Mouse (Mus musculus) ZHBTc4 (cell line): ENCODE results near the gene Slc5a11.

ENCODE experiments used
- DNase-seq: peaks from one replicate; pipeline ENCODE4 v3.0.0-alpha.2; 2011; ENCODE audit warnings: low read depth, low spot score

The Slc5a11 gene

DNA sequence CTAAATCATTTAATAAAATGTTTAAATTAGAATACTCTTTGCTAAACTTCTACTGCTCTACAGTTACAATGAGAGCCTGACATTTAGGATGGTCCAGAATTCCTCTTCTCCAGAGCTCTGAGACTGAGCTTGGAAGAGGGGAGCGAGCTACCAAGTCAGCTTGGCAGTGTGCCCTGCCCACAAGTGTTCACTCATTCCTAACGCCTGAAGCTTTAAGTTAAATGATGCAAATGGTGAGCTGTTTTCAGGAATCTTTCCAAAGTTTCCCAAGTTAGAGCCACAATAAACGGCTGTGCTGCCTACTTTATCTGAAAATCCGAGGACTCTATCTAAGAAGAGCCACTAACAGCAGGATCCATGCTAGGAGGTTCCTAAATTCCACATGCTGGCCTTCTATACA, 69.2 kb downstream of the Slc5a11 start:
- DNase-seq = no peak

- DNase-seq = no peak
These were observed 71.3 kb downstream of the Slc5a11 start for GRCm38 (mm10) chr7:123285896-123286295.

- no peak for DNase-seq
These were observed 73.3 kb downstream of the Slc5a11 start for GRCm38 (mm10) chr7:123287903-123288302.

DNA sequence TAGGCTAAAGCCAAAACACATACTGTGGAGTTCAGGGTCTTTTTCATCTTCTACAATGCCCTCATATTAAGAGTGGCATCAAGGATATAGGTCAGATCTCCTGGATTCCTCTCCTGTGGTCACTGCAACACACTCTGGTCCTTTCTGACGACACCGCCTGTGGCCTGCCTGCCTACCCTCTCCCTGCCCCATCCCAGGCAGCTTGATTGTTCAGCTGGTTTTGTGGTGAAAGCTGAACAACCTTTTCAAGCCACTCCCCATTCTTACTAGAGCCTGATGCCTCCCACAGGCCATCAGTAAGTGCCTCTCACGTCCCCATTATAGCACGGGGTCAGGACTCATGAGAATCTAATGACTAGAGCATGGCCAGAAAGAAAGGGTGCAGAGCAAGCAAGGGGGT, 74.6 kb downstream of the Slc5a11 start:
- no peak for DNase-seq

GRCm38 (mm10) chr7:123291942-123292341, 77.4 kb downstream of the Slc5a11 start:
- DNase-seq = no peak

DNA sequence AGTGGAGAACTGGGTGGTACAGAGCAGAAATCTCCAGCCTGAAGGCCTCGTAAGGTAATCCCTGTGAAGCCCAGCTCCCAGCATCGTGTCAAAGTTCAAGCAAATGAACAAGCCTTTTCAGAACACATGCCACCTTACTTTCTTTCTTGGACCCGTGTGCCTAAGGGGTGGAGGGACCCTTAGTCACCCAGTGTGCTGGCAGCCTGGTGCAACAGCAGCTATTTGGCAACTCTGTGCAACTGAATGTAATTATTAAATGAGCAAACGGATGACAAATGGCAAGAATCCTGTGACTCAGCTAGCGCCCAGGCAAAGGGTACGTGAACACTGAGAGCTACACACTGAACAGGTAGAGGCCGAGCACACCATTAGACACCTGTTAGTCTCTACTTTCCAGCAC, 79.3 kb downstream of the Slc5a11 start:
- no peak for DNase-seq

- peak; percentile 48 for DNase-seq
These were observed 80.8 kb downstream of the Slc5a11 start for GRCm38 (mm10) chr7:123295423-123295822.

GRCm38 (mm10) chr7:123296097-123296496, 81.5 kb downstream of the Slc5a11 start:
- DNase-seq = peak; percentile 52

GRCm38 (mm10) chr7:123298225-123298624, 83.6 kb downstream of the Slc5a11 start:
- DNase-seq = no peak

DNA sequence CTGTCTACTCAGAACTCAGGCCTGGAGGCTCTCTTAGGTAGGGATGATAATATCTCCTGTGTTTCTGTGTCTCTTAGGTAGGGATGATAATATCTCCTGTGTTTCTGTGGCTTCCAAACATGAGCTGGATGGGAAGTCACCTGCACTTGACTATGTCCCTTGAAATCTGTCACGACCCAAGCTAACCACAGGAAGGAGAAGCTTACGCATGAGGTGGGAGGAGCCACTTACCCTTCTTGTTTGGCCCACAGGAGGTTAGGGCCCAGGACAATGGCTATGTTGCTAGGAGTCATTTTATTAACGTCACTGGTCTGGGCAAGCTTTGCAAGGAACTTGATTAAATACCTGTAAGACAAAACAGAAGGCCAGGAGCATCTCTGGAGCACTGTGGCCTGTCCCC, 85.7 kb downstream of the Slc5a11 start:
- DNase-seq = no peak

DNA sequence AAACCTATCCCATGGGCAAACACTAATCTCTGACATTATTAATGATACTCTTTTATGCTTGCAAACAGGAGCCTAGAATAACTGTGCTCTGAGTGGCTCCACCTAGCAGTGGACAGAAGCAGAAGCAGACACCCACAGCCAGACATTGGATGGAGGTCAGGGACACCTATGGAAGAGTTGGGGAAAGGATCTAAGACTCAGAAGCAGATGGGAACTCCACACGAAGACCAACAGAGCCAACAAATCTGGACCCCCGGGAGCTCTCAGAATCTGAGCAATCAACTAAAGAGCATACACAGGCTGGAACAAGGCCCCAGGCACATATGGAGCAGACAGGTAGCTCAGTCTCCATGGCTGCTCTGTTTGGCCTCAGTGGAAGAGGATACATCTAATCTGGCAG, 90.8 kb downstream of the Slc5a11 start:
- DNase-seq = no peak

DNA sequence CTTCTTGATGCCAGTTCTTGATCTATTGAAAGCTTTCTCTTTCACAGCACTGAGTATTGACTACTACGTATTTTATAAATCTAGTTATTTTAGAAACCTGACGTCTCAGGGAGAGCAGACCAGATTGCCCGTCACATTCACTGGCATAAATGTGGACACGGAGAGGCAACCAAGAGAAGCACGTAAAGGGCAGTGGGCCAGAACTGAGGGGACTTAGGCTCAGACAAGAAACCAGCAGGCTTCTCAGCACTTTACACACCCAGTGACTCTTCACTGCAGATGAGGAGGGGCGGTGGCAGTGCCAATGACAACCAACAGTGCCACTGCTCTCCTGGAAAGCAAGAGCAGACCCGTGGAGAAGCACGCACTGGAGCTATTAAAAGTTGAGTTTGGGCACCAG, 92.7 kb downstream of the Slc5a11 start:
- DNase-seq = no peak

- no peak for DNase-seq
These were observed 93.4 kb downstream of the Slc5a11 start for GRCm38 (mm10) chr7:123307887-123308558.

- DNase-seq = peak; percentile 30
These were observed 97.3 kb downstream of the Slc5a11 start for GRCm38 (mm10) chr7:123311836-123312235.

DNA sequence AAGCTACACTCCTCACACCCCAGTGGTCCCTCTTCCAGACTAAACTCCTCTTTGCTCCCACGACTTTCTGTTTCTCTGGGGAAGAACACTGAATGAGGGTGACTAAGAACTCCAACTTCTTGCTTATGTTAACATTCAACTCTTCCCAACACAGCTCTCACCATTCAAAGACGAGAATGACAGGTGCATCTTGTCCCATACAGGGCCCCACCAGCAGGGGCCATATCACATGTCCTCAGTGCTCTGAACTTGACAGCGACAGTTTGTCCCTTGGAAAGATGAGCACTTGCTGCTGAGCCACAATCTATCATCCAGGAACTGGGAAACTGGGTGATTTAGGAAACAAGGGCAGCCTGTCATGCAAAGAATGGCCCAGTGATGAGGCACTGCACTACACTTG, 98.2 kb downstream of the Slc5a11 start:
- DNase-seq = no peak

GRCm38 (mm10) chr7:123322452-123323121, 108.0 kb downstream of the Slc5a11 start:
- peak; percentile 52 for DNase-seq
